Mouse (Mus musculus) hindbrain, embryonic 15.5 days (tissue): ENCODE data around the gene Zfp605. TPM values are rescaled to one million over a fixed set of nuclear protein-coding genes. Genes with fewer than 3 reads are reported as not detected.
"Not testable (repeated sequence)": the region's sequence is repeated elsewhere in the genome, so short reads cannot be mapped to it uniquely, and the experiment has no call there.

Source experiments
- ATAC-seq: fragments of 200-750 bp; cut with Nextera tagmentation; 2 replicates; pipeline ENCODE4 v1.8.0; 2017; ENCODE audit warnings: low read depth, moderate number of reproducible peaks, moderate TSS enrichment; ENCODE audit not compliant: low FRiP score
- H3K27ac ChIP-seq: fragments of 300-500 bp; sonication (generic); replicated peaks from 2 replicates; pipeline ENCODE4 v1.5.1; 2015; ENCODE audit warnings: mild to moderate bottlenecking, inconsistent platforms
- H3K27me3 ChIP-seq: fragments of 300-500 bp; sonication (generic); 2 replicates; pipeline ENCODE4 v1.6.1; 2015; ENCODE audit warnings: control low read depth, inconsistent platforms
- H3K36me3 ChIP-seq: fragments of 300-500 bp; sonication (generic); 2 replicates; pipeline ENCODE4 v1.6.1; 2015; ENCODE audit warnings: control low read depth, inconsistent platforms
- H3K4me1 ChIP-seq: fragments of 300-500 bp; sonication (generic); replicated peaks from 2 replicates; pipeline ENCODE4 v1.6.1; 2015; ENCODE audit warnings: control low read depth, inconsistent platforms
- H3K4me2 ChIP-seq: fragments of 300-500 bp; sonication (generic); 2 replicates; pipeline ENCODE4 v1.6.1; 2015; ENCODE audit warnings: moderate library complexity, mild to moderate bottlenecking, inconsistent platforms
- H3K4me3 ChIP-seq: fragments of 300-500 bp; sonication (generic); 2 replicates; pipeline ENCODE4 v1.5.1; 2015; ENCODE audit warnings: mild to moderate bottlenecking, inconsistent platforms
- H3K9ac ChIP-seq: fragments of 300-500 bp; sonication (generic); 2 replicates; pipeline ENCODE4 v1.6.1; 2015; ENCODE audit warnings: inconsistent platforms
- H3K9me3 ChIP-seq: fragments of 300-500 bp; sonication (generic); 2 replicates; pipeline ENCODE4 v1.6.1; 2016; ENCODE audit warnings: control low read depth, inconsistent platforms
- WGBS: fragments of 180-500 bp; shearing (Covaris S2); methylation state at CpG from one replicate; pipeline ENCODE4 v1.1.7; 2015; 5-methylcytosine and 5-hydroxymethylcytosine counted together
- polyA plus RNA-seq: library from polyadenylated mRNA; unstranded; fragments of >200 nt; fragmentation: Nextera tagmentation; extraction: Ambion mirVana; gene quantifications from 2 replicates; pipeline ENCODE4 v1.2.1, GENCODE M21; 2015

Gene Zfp605
- polyA plus RNA-seq, 1 experiment from 2014 or later, result 13.3 TPM

GRCm38 (mm10) chr5:110101716-110102347 is 8.1 kb upstream of the Zfp605 start:
- peaks cover 38% of the 10 kb centered on the region for H3K36me3 ChIP-seq
- no peaks in the 10 kb centered on the region for H3K27me3 ChIP-seq
- 19% methylated on average over 34 of the region's 34 CpGs for WGBS
- peak overlapping the region; percentile 41 for H3K4me3 ChIP-seq
- H3K4me1 ChIP-seq, result peaks cover 32% of the 10 kb centered on the region
- H3K27ac ChIP-seq, result no peak overlapping the region
- H3K9me3 ChIP-seq, result no peaks in the 10 kb centered on the region
- H3K9ac ChIP-seq, result peak overlapping the region; percentile 32; the same call in 1 of the 2 replicates
- ATAC-seq, result peak; percentile 65
- peak overlapping the region; percentile 82 for H3K4me2 ChIP-seq

- Histone ChIP-seq H3K4me1 (peaks cover 35% of the 10 kb centered on the region), H3K4me3 (no peak overlapping the region), H3K27me3 (no peaks in the 10 kb centered on the region), H3K9me3 (no peaks in the 10 kb centered on the region), H3K4me2 (peak overlapping the region; percentile 82), H3K36me3 (peaks cover 38% of the 10 kb centered on the region), H3K9ac (no peak overlapping the region), H3K27ac (no peak overlapping the region)
- 92% methylated on average over 13 of the region's 13 CpGs for WGBS
- ATAC-seq, result no peak
These were observed 7.5 kb upstream of the Zfp605 start for GRCm38 (mm10) chr5:110102429-110102828.

GRCm38 (mm10) chr5:110102853-110103625 is 6.9 kb upstream of the Zfp605 start:
- Histone ChIP-seq H3K4me2 (no peak overlapping the region), H3K4me3 (no peak overlapping the region), H3K9ac (no peak overlapping the region), H3K27me3 (no peaks in the 10 kb centered on the region), H3K36me3 (peaks cover 38% of the 10 kb centered on the region), H3K4me1 (peaks cover 35% of the 10 kb centered on the region), H3K27ac (no peak overlapping the region), H3K9me3 (no peaks in the 10 kb centered on the region)
- WGBS, result 95% methylated on average over 19 of the region's 19 CpGs
- ATAC-seq, result no peak

- peaks cover 35% of the 10 kb centered on the region for H3K4me1 ChIP-seq
- peaks cover 38% of the 10 kb centered on the region for H3K36me3 ChIP-seq
- H3K9me3 ChIP-seq, result no peaks in the 10 kb centered on the region
- no peak for ATAC-seq
- H3K27me3 ChIP-seq, result no peaks in the 10 kb centered on the region
- H3K9ac ChIP-seq, result no peak overlapping the region
- WGBS, result 95% methylated on average over 27 of the region's 27 CpGs
- no peak overlapping the region for H3K27ac ChIP-seq
- no peak overlapping the region for H3K4me3 ChIP-seq
- no peak overlapping the region for H3K4me2 ChIP-seq
These were observed 5.8 kb upstream of the Zfp605 start for GRCm38 (mm10) chr5:110103901-110104615.

GRCm38 (mm10) chr5:110104616-110105380 is 5.1 kb upstream of the Zfp605 start:
- Histone ChIP-seq H3K36me3 (peaks cover 38% of the 10 kb centered on the region), H3K4me2 (no peak overlapping the region)
- WGBS, result 96% methylated on average over 36 of the region's 36 CpGs

GRCm38 (mm10) chr5:110106140-110106871 is 3.6 kb upstream of the Zfp605 start:
- no peaks in the 10 kb centered on the region for H3K27me3 ChIP-seq
- H3K4me2 ChIP-seq, result peak overlapping the region; percentile 89
- H3K9me3 ChIP-seq, result no peaks in the 10 kb centered on the region
- 94% methylated on average over 26 of the region's 26 CpGs for WGBS
- peak overlapping the region; percentile 91; the same call in 1 of the 2 replicates for H3K9ac ChIP-seq
- H3K4me3 ChIP-seq, result peak overlapping the region; percentile 89
- no peak for ATAC-seq
- peaks cover 38% of the 10 kb centered on the region for H3K36me3 ChIP-seq
- no peak overlapping the region for H3K27ac ChIP-seq
- H3K4me1 ChIP-seq, result peaks cover 27% of the 10 kb centered on the region

More at GRCm38 (mm10) chr5:110104616-110105380, 5.1 kb upstream of the Zfp605 start:
- H3K27ac ChIP-seq, result no peak overlapping the region
- H3K9me3 ChIP-seq, result no peaks in the 10 kb centered on the region
- H3K4me1 ChIP-seq, result peaks cover 34% of the 10 kb centered on the region
- H3K4me3 ChIP-seq, result no peak overlapping the region
- H3K9ac ChIP-seq, result no peak overlapping the region
- no peaks in the 10 kb centered on the region for H3K27me3 ChIP-seq
- ATAC-seq, result no peak

GRCm38 (mm10) chr5:110106901-110107564 is 2.9 kb upstream of the Zfp605 start:
- peaks cover 38% of the 10 kb centered on the region for H3K36me3 ChIP-seq
- WGBS, result 13% methylated on average over 41 of the region's 41 CpGs
- peak overlapping the region; percentile 89 for H3K4me3 ChIP-seq

GRCm38 (mm10) chr5:110107581-110108304 is 2.1 kb upstream of the Zfp605 start, which contains the start of gene Gtpbp6:
Gene Gtpbp6, minus strand, starts transcription at chr5:110108197.
- Histone ChIP-seq H3K9ac (peak within 1 kb of the TSS; percentile 91), H3K4me3 (peak within 1 kb of the TSS; percentile 89), H3K9me3 (no peaks in the 10 kb centered on the region), H3K4me1 (peaks cover 18% of the 10 kb centered on the region), H3K27me3 (no peaks in the 10 kb centered on the region), H3K36me3 (peaks cover 39% of the 10 kb centered on the region), H3K4me2 (peak within 1 kb of the TSS; percentile 89), H3K27ac (peak within 1 kb of the TSS; percentile 99)
- WGBS, result under 1% methylated on average over 71 of the region's 71 CpGs
- peak; percentile 79 for ATAC-seq

More at GRCm38 (mm10) chr5:110106901-110107564, 2.9 kb upstream of the Zfp605 start:
- ATAC-seq, result peak; percentile 3; the same call in 1 of the 2 replicates
- Histone ChIP-seq H3K4me2 (peak overlapping the region; percentile 89), H3K27me3 (no peaks in the 10 kb centered on the region), H3K9ac (peak overlapping the region; percentile 91), H3K9me3 (no peaks in the 10 kb centered on the region), H3K4me1 (peaks cover 20% of the 10 kb centered on the region), H3K27ac (peak overlapping the region; percentile 99)

GRCm38 (mm10) chr5:110108305-110108628 is 1.6 kb upstream of the Zfp605 start:
- no peaks in the 10 kb centered on the region for H3K27me3 ChIP-seq
- H3K4me2 ChIP-seq, result peak overlapping the region; percentile 89
- WGBS, result 2% methylated on average over 7 of the region's 7 CpGs
- H3K9ac ChIP-seq, result no peak overlapping the region
- ATAC-seq, result no peak
- peaks cover 39% of the 10 kb centered on the region for H3K36me3 ChIP-seq
- peaks cover 18% of the 10 kb centered on the region for H3K4me1 ChIP-seq
- H3K4me3 ChIP-seq, result peak overlapping the region; percentile 89
- no peaks in the 10 kb centered on the region for H3K9me3 ChIP-seq
- peak overlapping the region; percentile 99 for H3K27ac ChIP-seq

- H3K27ac ChIP-seq, H3K9ac ChIP-seq, H3K4me1 ChIP-seq, H3K4me3 ChIP-seq, H3K4me2 ChIP-seq, H3K9me3 ChIP-seq, H3K27me3 ChIP-seq, ATAC-seq: not testable (repeated sequence)
- WGBS, result 94% methylated on average over 3 of the region's 3 CpGs
- peaks cover 64% of the 10 kb centered on the region for H3K36me3 ChIP-seq
These were observed 12.5 kb downstream of the Zfp605 start for GRCm38 (mm10) chr5:110122380-110122779.
